Mouse (Mus musculus) liver, adult 2 months (tissue): ENCODE measurements at regions not wholly inside any gene's neighbourhood (a gene's known extent, or its start where the extent isn't known, plus 50 kb on each side); places are given as distances from the start of the nearest gene placed in this dataset.

Source experiments
- DNase-seq: peaks from one replicate; pipeline ENCODE4 v3.0.0-alpha.2; 2011; ENCODE audit warnings: low read depth, low spot score; ENCODE audit errors: extremely low read depth
- H3K27ac ChIP-seq: fragments of 200-500 bp; replicated peaks from 2 replicates; pipeline ENCODE4 v1.5.1; 2012; ENCODE audit warnings: low read depth, mild to moderate bottlenecking, control low read depth, inconsistent platforms, low read length; ENCODE audit not compliant: insufficient read depth
- H3K27me3 ChIP-seq: fragments of 200-500 bp; 2 replicates; pipeline ENCODE4 v1.6.1; 2012; ENCODE audit warnings: mild to moderate bottlenecking, moderate library complexity, low read length, inconsistent platforms; ENCODE audit not compliant: control insufficient read depth, insufficient read depth
- H3K36me3 ChIP-seq: fragments of 200-500 bp; 2 replicates; pipeline ENCODE4 v1.6.1; 2012; ENCODE audit warnings: low read length, inconsistent platforms; ENCODE audit not compliant: control insufficient read depth, insufficient read depth
- H3K4me1 ChIP-seq: fragments of 200-500 bp; 2 replicates; pipeline ENCODE4 v1.6.1; 2011; ENCODE audit warnings: low read length; ENCODE audit not compliant: control insufficient read depth, insufficient read depth
- H3K4me3 ChIP-seq: fragments of 200-500 bp; 2 replicates; pipeline ENCODE4 v1.5.1; 2011; ENCODE audit warnings: low read depth, mild to moderate bottlenecking, control low read depth, low read length, moderate library complexity; ENCODE audit not compliant: insufficient read depth
- H3K79me2 ChIP-seq: fragments of 200-500 bp; 2 replicates; pipeline ENCODE4 v1.6.1; 2012; ENCODE audit warnings: inconsistent platforms, mild to moderate bottlenecking, low read length, moderate library complexity; ENCODE audit not compliant: control insufficient read depth, insufficient read depth
- H3K9ac ChIP-seq: fragments of 200-500 bp; 2 replicates; pipeline ENCODE4 v1.6.1; 2012; ENCODE audit warnings: low read depth, mild to moderate bottlenecking, control low read depth, inconsistent platforms, low read length
- CTCF ChIP-seq: fragments of 200-500 bp; IDR thresholded peaks from 2 replicates; pipeline ENCODE4 v1.5.1; 2011; ENCODE audit warnings: low read depth, low read length, control low read depth
- POLR2A ChIP-seq: fragments of 200-500 bp; IDR thresholded peaks from 2 replicates; pipeline ENCODE4 v1.6.1; 2011; ENCODE audit warnings: low read length, control low read depth; ENCODE audit not compliant: insufficient read depth; ENCODE audit errors: extremely low read depth
- WGBS: fragments of 180-500 bp; shearing (Covaris S2); methylation state at CpG from one replicate; pipeline ENCODE4 v1.1.7; 2018; 5-methylcytosine and 5-hydroxymethylcytosine counted together

- 85% methylated on average over 7 of the region's 7 CpGs for WGBS
- Histone ChIP-seq H3K9ac (no peak overlapping the region), H3K4me3 (no peak overlapping the region), H3K27me3 (no peaks in the 10 kb centered on the region), H3K27ac (no peak overlapping the region), H3K36me3 (no peaks in the 10 kb centered on the region), H3K79me2 (no peaks in the 10 kb centered on the region), H3K4me1 (no peaks in the 10 kb centered on the region)
- no peak for DNase-seq
- TF ChIP-seq CTCF: no peak
- TF ChIP-seq POLR2A: no peak
These were observed 157.4 kb downstream of the Prdm2 start for GRCm38 (mm10) chr4:143055371-143055770.

GRCm38 (mm10) chr4:143053029-143053428, 159.8 kb downstream of the Prdm2 start:
- H3K27me3 ChIP-seq: no peaks in the 10 kb centered on the region
- WGBS: 90% methylated on average over 5 of the region's 5 CpGs
- TF ChIP-seq POLR2A (no peak), CTCF (no peak)
- no peak overlapping the region for H3K4me3 ChIP-seq
- DNase-seq: no peak
- no peak overlapping the region for H3K9ac ChIP-seq
- no peak overlapping the region for H3K27ac ChIP-seq
- no peaks in the 10 kb centered on the region for H3K4me1 ChIP-seq
- no peaks in the 10 kb centered on the region for H3K36me3 ChIP-seq
- no peaks in the 10 kb centered on the region for H3K79me2 ChIP-seq

GRCm38 (mm10) chr4:143051205-143051604, 161.6 kb downstream of the Prdm2 start:
- H3K27ac ChIP-seq: no peak overlapping the region
- H3K36me3 ChIP-seq: no peaks in the 10 kb centered on the region
- WGBS: 93% methylated on average over 1 of the region's 1 CpGs
- no peak overlapping the region for H3K4me3 ChIP-seq
- H3K79me2 ChIP-seq: no peaks in the 10 kb centered on the region
- TF ChIP-seq POLR2A (no peak), CTCF (no peak)
- H3K27me3 ChIP-seq: no peaks in the 10 kb centered on the region
- DNase-seq: no peak
- no peak overlapping the region for H3K9ac ChIP-seq
- H3K4me1 ChIP-seq: no peaks in the 10 kb centered on the region

- H3K27me3 ChIP-seq: no peaks in the 10 kb centered on the region
- H3K79me2 ChIP-seq: no peaks in the 10 kb centered on the region
- no peak overlapping the region for H3K27ac ChIP-seq
- TF ChIP-seq POLR2A (no peak), CTCF (no peak)
- H3K9ac ChIP-seq: no peak overlapping the region
- no peaks in the 10 kb centered on the region for H3K4me1 ChIP-seq
- WGBS: 59% methylated on average over 7 of the region's 7 CpGs
- H3K4me3 ChIP-seq: no peak overlapping the region
- no peak for DNase-seq
- H3K36me3 ChIP-seq: no peaks in the 10 kb centered on the region
These were observed 167.6 kb downstream of the Prdm2 start for GRCm38 (mm10) chr4:143045245-143045644.

- TF ChIP-seq POLR2A (no peak), CTCF (no peak)
- no peaks in the 10 kb centered on the region for H3K79me2 ChIP-seq
- no peaks in the 10 kb centered on the region for H3K4me1 ChIP-seq
- H3K27ac ChIP-seq: no peak overlapping the region
- WGBS: 77% methylated on average over 6 of the region's 6 CpGs
- no peaks in the 10 kb centered on the region for H3K36me3 ChIP-seq
- no peak overlapping the region for H3K4me3 ChIP-seq
- H3K9ac ChIP-seq: no peak overlapping the region
- no peaks in the 10 kb centered on the region for H3K27me3 ChIP-seq
- DNase-seq: no peak
These were observed 170.0 kb downstream of the Prdm2 start for GRCm38 (mm10) chr4:143042806-143043205.

- H3K9ac ChIP-seq: no peak overlapping the region
- H3K4me3 ChIP-seq: no peak overlapping the region
- H3K27me3 ChIP-seq: no peaks in the 10 kb centered on the region
- no peaks in the 10 kb centered on the region for H3K4me1 ChIP-seq
- H3K27ac ChIP-seq: no peak overlapping the region
- TF ChIP-seq POLR2A (no peak), CTCF (no peak)
- DNase-seq: no peak
- H3K36me3 ChIP-seq: no peaks in the 10 kb centered on the region
- no peaks in the 10 kb centered on the region for H3K79me2 ChIP-seq
- 78% methylated on average over 9 of the region's 9 CpGs for WGBS
These were observed 174.2 kb downstream of the Prdm2 start for GRCm38 (mm10) chr4:143038626-143039025.
